Mouse (Mus musculus) forebrain, embryonic 13.5 days (tissue): Measurements from ENCODE around the gene Vsir. TPM values are rescaled to one million over a fixed set of nuclear protein-coding genes. Genes with fewer than 3 reads are reported as not detected.

Source experiments
- polyA plus RNA-seq: library from polyadenylated mRNA; unstranded; fragments of >200 nt; fragmentation: Nextera tagmentation; extraction: Ambion mirVana; gene quantifications from 2 replicates; pipeline ENCODE4 v1.2.1, GENCODE M21; 2015

Vsir gene
- polyA plus RNA-seq, 1 experiment from 2014 or later, result 1.3 TPM

Other genes with a start within 250 kb of the Vsir start
- gene Spock2, start 240.6 kb upstream of the Vsir start, polyA plus RNA-seq, result 19.7 and 25.9 TPM in 2 replicates
- gene Chst3, start 127.6 kb upstream of the Vsir start, polyA plus RNA-seq, result 2.1 TPM in 2 replicates
- 92.2 and 131 TPM in 2 replicates for gene Psap, start 69.2 kb upstream of the Vsir start, polyA plus RNA-seq
- gene Gm17455, start 52.9 kb downstream of the Vsir start, polyA plus RNA-seq, result 2.0 and 4.2 TPM in 2 replicates